ENCODE assay signal across 8 mouse cellular contexts in the genomic region with DNA sequence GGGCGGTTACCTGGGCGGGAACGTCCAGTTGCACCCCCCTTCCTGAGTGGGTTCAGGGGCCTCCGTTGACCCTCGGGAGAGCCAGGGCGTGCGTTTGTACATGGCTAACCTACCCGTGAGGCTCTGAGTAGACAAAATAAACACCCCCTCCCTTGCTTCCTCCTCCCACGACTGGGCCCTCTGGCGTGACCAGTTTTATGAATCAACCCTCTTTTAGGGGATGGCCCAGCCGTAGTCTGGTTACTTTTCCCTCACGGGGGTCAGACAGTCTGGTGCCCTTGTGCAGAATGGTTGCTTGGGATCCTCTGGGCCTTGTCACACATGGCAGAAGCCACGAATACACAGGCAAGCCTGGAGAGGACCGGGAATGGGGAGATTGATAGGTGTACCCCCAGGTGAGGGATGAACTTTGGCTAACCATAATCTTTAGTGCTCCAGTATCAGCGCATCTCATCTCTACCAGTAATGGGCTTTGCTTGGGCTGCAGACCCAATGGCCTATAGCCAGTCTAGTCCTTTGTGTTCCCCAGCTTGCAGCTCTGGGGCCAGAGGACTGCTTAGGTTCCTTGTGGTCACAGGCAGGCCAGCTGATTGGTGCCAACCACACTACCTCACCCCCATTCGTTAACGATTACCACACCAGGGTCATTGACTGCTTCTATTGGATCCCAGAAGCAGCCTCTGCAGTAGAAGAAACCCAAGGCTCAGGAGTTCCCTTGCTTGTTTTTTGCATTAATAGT. TPM values are rescaled to one million over a fixed set of nuclear protein-coding genes. Genes with fewer than 3 reads are reported as not detected.
DNase-seq lines count a peak whose midpoint lies in the region; ATAC-seq and TF ChIP-seq lines count a peak whose summit lies in the region.

No protein-coding gene starts in this region.

- no peaks in the 10 kb centered on the region for H3K9me3 ChIP-seq in heart, embryonic 11.5 days (replicated peaks; ENCODE audit: control insufficient read depth, low read length)

- TF ChIP-seq CTCF in thymus, adult 2 months (IDR thresholded peaks at IDR 0.05; ENCODE audit: borderline replicate concordance, control insufficient read depth, extremely low read depth, insufficient read depth, low read length, poor library complexity), result no peak

- H3K4me1 ChIP-seq in thymus, adult 2 months (replicated peaks; ENCODE audit: control insufficient read depth, insufficient read depth, low read length), result no peaks in the 10 kb centered on the region
- peaks cover 53% of the 10 kb centered on the region for H3K4me1 ChIP-seq in heart, embryonic 11.5 days (ENCODE audit: control insufficient read depth, insufficient read depth, low read length)

- H3K9ac ChIP-seq in heart, embryonic 11.5 days (ENCODE audit: low read depth, low read length), result peak overlapping the region; percentile 87

- DNase-seq in thymus, adult 2 months, result no peak
- DNase-seq in thymus, adult 18-20 months, result no peak
- peak; percentile 75 for DNase-seq in kidney, postnatal 10 days
- peak; percentile 72 for DNase-seq in lung, postnatal 36 days
- DNase-seq in cerebellum, postnatal 10 days, result no peak
- DNase-seq in thymus, postnatal 25 days, result no peak
- DNase-seq in frontal cortex, postnatal 10 days (ENCODE audit: low spot score in 2 of 2), result no peak

- peak overlapping the region; percentile 92 for H3K4me2 ChIP-seq in heart, embryonic 11.5 days

- TF ChIP-seq POLR2A in thymus, adult 2 months (IDR thresholded peaks at IDR 0.05; ENCODE audit: control insufficient read depth, extremely low read depth, insufficient read depth, low read length, poor library complexity), result no peak

- 0 out of 2 replicates have a peak overlapping the region, but pooled peaks have one; percentile 1 for H3K4me3 ChIP-seq in thymus, adult 2 months (ENCODE audit: control insufficient read depth, insufficient read depth, low read length)
- H3K4me3 ChIP-seq in heart, embryonic 11.5 days (ENCODE audit: low read depth, low read length), result peak overlapping the region; percentile 78

- ATAC-seq in heart, embryonic 11.5 days (replicated peaks; ENCODE audit: insufficient number of reproducible peaks, low FRiP score, low TSS enrichment), result no peak

- 86% methylated on average over 17 of the region's 17 CpGs for WGBS in thymus, adult 2 months
- 7% methylated on average over 17 of the region's 17 CpGs for WGBS in heart, embryonic 11.5 days (ENCODE audit: insufficient replicate concordance)

- H3K36me3 ChIP-seq in thymus, adult 2 months (ENCODE audit: control insufficient read depth, insufficient read depth, low read length), result no peaks in the 10 kb centered on the region
- H3K36me3 ChIP-seq in heart, embryonic 11.5 days (ENCODE audit: control insufficient read depth, insufficient read depth, low read length), result no peaks in the 10 kb centered on the region; the same call in 1 of the 2 replicates

- H3K27ac ChIP-seq in thymus, adult 2 months (ENCODE audit: control insufficient read depth, insufficient read depth, low read length), result no peak overlapping the region
- H3K27ac ChIP-seq in heart, embryonic 11.5 days (ENCODE audit: low read depth, low read length), result peak overlapping the region; percentile 89

- no peaks in the 10 kb centered on the region for H3K27me3 ChIP-seq in thymus, adult 2 months (ENCODE audit: control insufficient read depth, insufficient read depth, low read length)
- no peaks in the 10 kb centered on the region for H3K27me3 ChIP-seq in heart, embryonic 11.5 days (ENCODE audit: control insufficient read depth, insufficient read depth, low read length)

RNA-seq across cellular contexts. Expression of gene Dnaja3, which starts 0.6 kb away (rescaled TPM):
- 18.3 and 19.7 TPM in 2 replicates for polyA plus RNA-seq in thymus, adult 2 months (2012; rRNA removed)
- 63.6 and 72.6 TPM in 2 replicates for polyA plus RNA-seq in heart, embryonic 11.5 days (2014; fragmentation: Nextera tagmentation; extraction: Ambion mirVana)

RNA-seq across cellular contexts. Expression of gene Vasn, which starts 0.7 kb away (rescaled TPM):
- 5.3 and 8.1 TPM in 2 replicates for polyA plus RNA-seq in thymus, adult 2 months (2012; rRNA removed)
- polyA plus RNA-seq in heart, embryonic 11.5 days (2014; fragmentation: Nextera tagmentation; extraction: Ambion mirVana), result 9.5 and 10.6 TPM in 2 replicates

RNA-seq across cellular contexts. Expression of gene Pam16, which starts 15.6 kb away (rescaled TPM):
- 35.7 and 40.4 TPM in 2 replicates for polyA plus RNA-seq in thymus, adult 2 months (2012; rRNA removed)
- polyA plus RNA-seq in heart, embryonic 11.5 days (2014; fragmentation: Nextera tagmentation; extraction: Ambion mirVana), result 119 and 134 TPM in 2 replicates

RNA-seq across cellular contexts. Expression of gene Coro7, which starts 39.1 kb away (rescaled TPM):
- 391 and 423 TPM in 2 replicates for polyA plus RNA-seq in thymus, adult 2 months (2012; rRNA removed)
- 12.1 and 12.4 TPM in 2 replicates for polyA plus RNA-seq in heart, embryonic 11.5 days (2014; fragmentation: Nextera tagmentation; extraction: Ambion mirVana)

RNA-seq across cellular contexts. Expression of gene Glis2, which starts 45.9 kb away (rescaled TPM):
- polyA plus RNA-seq in thymus, adult 2 months (2012; rRNA removed), result 11.8 and 14.3 TPM in 2 replicates
- polyA plus RNA-seq in heart, embryonic 11.5 days (2014; fragmentation: Nextera tagmentation; extraction: Ambion mirVana), result 19.3 and 23.3 TPM in 2 replicates

Comparison
In these comparisons a context has a peak if more than half of its experiments do, and no peak if none do; other contexts are left out.
1. DNase-seq: peak in kidney, postnatal 10 days (single experiment) and lung, postnatal 36 days (single experiment); none in thymus, adult 2 months (single experiment), thymus, adult 18-20 months (0 of 2), cerebellum, postnatal 10 days (0 of 2), thymus, postnatal 25 days (single experiment) and frontal cortex, postnatal 10 days (0 of 2).